Mouse (Mus musculus): ENCODE results near the gene Gm21680. TPM values are rescaled to one million over a fixed set of nuclear protein-coding genes. Genes with fewer than 3 reads are reported as not detected.

Gm21680 gene
- polyA plus RNA-seq, 1 experiment from 2014 or later: not detected

Other genes starting within 250 kb of the Gm21680 start
- 13.4 and 13.8 TPM in 2 replicates for gene Actr3b, start 212.7 kb downstream of the Gm21680 start, polyA plus RNA-seq (2016; fragmentation: Nextera tagmentation; extraction: Ambion mirVana)
- gene Gm21663, start 30.3 kb downstream of the Gm21680 start, polyA plus RNA-seq (2016; fragmentation: Nextera tagmentation; extraction: Ambion mirVana): not detected in 2 replicates
- 0.09 TPM in 1 of 2 replicates, not detected in the other for gene Gm21671, start 18.2 kb downstream of the Gm21680 start, polyA plus RNA-seq (2016; fragmentation: Nextera tagmentation; extraction: Ambion mirVana)
- gene Gm21698, start 16.0 kb upstream of the Gm21680 start, polyA plus RNA-seq (2016; fragmentation: Nextera tagmentation; extraction: Ambion mirVana): not detected in 2 replicates
- not detected in 2 replicates for gene Gm1979, start 32.1 kb upstream of the Gm21680 start, polyA plus RNA-seq (2016; fragmentation: Nextera tagmentation; extraction: Ambion mirVana)
- not detected in 2 replicates for gene Gm5862, start 50.3 kb upstream of the Gm21680 start, polyA plus RNA-seq (2016; fragmentation: Nextera tagmentation; extraction: Ambion mirVana)
- not detected in 2 replicates for gene Speer4a, start 66.9 kb upstream of the Gm21680 start, polyA plus RNA-seq (2016; fragmentation: Nextera tagmentation; extraction: Ambion mirVana)
- gene Gm7347, start 85.9 kb upstream of the Gm21680 start, polyA plus RNA-seq (2016; fragmentation: Nextera tagmentation; extraction: Ambion mirVana): 0.06 TPM in 1 of 2 replicates, not detected in the other
- not detected in 2 replicates for gene Gm10471, start 116.6 kb upstream of the Gm21680 start, polyA plus RNA-seq (2016; fragmentation: Nextera tagmentation; extraction: Ambion mirVana)
- gene 5031410I06Rik, start 132.7 kb upstream of the Gm21680 start, polyA plus RNA-seq (2016; fragmentation: Nextera tagmentation; extraction: Ambion mirVana): not detected in 2 replicates
- gene Gm10220, start 148.8 kb upstream of the Gm21680 start, polyA plus RNA-seq (2016; fragmentation: Nextera tagmentation; extraction: Ambion mirVana): 0.13 TPM in 1 of 2 replicates, not detected in the other